Mouse (Mus musculus) bone marrow, adult 2 months (tissue): ENCODE data around the gene Eif4b.

Source experiments
- CTCF ChIP-seq: fragments of 200-500 bp; IDR thresholded peaks from 2 replicates; pipeline ENCODE4 v1.5.1; 2011; ENCODE audit warnings: low read length, control low read depth; ENCODE audit not compliant: control insufficient read depth, insufficient read depth
- POLR2A ChIP-seq: fragments of 200-500 bp; IDR thresholded peaks from 2 replicates; pipeline ENCODE4 v1.6.1; 2011; ENCODE audit warnings: low read depth, mild to moderate bottlenecking, control low read depth, low read length, borderline replicate concordance; ENCODE audit not compliant: control insufficient read depth

GRCm38 (mm10) chr15:102074876-102075585, 1.5 kb downstream of the Eif4b start:
- TF ChIP-seq CTCF, result no peak
- TF ChIP-seq POLR2A, result no peak
